Mouse (Mus musculus): Measurements from ENCODE around the gene Sgca.
A peak's percentile ranks its signal among the peaks of the same experiment; 100 is the strongest.
"Not testable (repeated sequence)": the region's sequence is repeated elsewhere in the genome, so short reads cannot be mapped to it uniquely, and the experiment has no call there.

The Sgca gene

DNA sequence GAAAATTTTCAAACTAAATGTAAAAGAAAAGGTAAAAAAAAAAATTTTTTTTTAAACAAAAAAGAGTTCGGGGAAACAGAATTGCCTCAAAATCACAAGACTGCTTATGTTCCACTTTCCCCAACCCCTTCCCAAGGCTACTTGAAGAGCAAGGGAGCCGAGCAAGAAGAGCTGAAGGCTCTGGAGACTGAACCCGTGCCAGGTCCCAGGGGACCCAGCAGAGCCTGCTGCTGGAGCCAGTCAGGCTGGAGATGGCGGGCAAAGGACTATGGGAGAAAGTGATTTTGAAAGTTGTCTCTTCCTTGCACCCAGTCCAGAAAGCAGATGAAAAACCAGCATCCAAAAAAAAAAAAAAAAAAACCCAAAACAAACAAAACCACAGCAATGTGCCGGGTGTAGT lies 9.7 kb upstream of the Sgca start:
- DNase-seq = no peak

- no peak for DNase-seq
Measured at GRCm38 (mm10) chr11:94985140-94985539, 9.0 kb upstream of the Sgca start.

DNA sequence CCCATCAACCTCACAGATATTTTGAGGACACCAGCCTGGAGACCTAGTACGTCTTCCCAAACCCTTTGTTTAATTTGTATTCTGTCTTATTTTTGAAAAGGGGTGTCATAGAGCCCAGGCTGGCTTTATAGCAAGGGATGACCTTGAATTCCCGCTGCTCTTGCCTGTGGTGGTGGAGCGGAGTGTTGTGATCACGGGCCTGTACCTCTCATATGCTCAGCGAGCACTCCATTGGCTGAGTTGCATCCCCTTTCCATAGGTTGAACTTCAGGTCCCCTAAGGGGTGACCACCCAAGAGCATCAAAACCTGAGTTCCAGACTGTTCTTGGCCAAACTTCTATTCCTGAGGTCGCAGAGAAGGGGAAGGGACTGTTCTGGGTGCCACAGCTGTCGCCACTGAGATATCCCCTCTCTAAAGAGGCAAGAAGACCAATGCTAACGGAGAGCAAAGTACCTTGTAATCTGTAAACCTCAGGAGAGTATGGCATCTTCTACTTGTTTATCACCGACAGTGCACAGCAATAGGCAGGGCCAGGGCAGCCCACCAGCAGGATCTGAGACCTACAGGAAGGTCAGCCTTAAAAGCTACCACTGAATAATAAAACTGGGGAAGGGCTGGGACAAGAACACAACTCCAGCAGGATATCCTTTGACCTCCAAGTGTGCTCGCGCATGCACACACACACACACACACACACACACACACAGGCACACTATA lies 3.5 kb upstream of the Sgca start:
- DNase-seq = no peak

DNA sequence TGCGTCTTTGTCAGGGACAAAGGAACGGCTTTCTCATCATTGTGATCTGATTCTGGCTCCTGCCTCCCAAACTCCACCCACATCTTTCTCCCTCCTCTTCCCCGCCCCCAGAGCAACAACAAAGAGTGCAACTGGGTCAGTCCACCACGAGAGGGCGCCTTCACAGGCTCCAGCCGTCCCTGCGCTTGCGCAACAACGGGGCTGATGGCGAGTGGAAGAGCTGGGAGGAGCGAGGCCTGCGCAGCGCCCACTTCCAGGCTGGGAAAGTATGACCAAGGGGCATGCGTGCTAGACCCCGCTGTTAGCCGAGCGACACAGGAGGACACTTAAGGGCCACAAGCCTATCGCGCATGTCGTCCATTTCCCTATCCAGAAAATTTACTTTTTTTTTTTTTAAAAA lies 2.8 kb upstream of the Sgca start:
- DNase-seq = peak; percentile 92

DNA sequence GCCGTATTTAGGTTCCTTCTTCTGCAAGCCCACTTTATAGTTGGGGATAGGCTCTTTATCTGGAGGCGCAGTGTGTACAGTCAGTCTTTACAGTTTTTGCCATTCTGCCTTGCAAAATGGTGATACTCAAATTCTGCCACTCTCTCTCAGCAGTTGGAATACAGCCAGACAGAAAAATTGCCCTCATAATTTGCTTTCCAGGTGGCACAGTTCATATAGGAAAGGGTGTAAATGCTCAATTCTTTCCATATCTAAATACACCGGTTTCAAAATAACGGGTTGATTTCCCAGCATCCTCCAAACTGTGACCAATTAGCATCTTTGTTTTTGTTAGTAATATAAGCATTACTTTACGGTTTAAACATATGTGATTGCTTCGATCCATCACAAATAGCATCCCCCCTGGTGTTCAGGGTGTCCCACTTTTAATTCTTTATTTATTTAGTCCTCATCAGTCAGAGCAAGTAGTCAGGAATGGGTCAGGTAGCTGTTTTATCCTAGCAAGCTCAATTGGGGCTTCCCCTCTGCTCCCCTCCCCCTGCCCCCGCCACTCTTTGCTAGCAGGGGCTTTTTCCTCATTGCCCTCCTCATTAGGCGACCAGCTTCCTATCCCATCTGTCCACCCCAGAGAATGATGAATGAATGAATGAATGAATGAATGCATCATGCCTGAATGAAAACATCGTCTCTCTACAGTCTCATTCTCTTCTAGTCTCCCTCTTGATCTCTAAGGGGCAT lies 2.2 kb upstream of the Sgca start:
- DNase-seq = no peak

GRCm38 (mm10) chr11:94974951-94975350 lies 1.2 kb downstream of the Sgca start:
- DNase-seq = no peak

DNA sequence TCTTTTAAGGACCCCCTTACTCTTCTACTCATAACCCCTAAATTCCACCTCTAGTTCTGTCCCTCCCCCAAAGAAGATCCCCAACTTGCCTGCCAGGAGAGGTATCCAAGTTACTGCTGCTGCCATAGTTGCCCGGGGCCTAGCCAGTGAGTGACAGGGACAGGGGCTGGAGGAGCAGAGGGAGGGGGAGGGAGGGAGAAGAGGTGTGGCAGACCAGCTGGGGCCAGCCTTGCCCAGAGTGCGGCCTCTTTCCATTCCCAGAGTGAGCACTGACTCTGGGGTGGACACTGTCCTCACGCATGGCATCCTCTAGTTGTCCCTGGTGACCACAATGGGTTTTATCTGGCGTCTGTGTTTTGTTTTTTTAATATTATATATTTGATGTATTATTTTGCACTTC lies 2.8 kb downstream of the Sgca start:
- DNase-seq = no peak

- no peak for DNase-seq
Measured at GRCm38 (mm10) chr11:94972887-94973286, 3.2 kb downstream of the Sgca start.

DNA sequence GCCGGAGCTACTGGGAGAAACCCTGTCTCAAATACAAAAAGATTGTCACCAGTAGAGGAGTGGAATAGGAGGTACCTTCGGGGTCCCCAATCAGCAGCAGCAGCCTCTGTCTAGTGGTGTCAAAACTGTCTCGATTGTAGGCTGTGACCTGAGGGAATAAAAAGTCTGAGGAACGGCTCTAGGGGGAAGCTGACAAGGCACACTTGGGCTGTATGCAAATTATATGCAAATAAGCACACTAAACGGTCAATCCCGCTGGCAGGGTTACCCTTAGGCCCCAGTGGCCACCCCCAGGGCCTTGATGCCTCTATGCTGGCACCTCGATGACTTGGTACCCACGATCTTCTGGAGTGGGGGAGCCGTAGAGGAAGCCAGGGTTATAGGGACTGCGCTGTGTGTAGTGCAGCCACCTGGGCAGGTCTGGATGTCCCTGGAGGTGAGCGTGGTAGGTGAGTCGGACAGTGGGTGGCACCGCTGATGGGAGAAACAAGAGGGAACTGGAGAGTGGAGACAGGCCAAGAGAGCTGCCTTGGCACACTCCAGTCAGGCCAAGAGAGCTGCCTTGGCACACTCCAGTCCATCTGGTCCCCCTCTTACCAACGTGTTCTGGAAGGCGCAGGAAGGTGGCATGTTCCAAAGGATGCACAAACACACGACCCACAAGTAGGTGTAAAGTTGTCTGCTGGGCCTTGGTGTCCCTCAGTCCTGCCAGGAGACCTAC lies 4.1 kb downstream of the Sgca start:
- no peak for DNase-seq

DNA sequence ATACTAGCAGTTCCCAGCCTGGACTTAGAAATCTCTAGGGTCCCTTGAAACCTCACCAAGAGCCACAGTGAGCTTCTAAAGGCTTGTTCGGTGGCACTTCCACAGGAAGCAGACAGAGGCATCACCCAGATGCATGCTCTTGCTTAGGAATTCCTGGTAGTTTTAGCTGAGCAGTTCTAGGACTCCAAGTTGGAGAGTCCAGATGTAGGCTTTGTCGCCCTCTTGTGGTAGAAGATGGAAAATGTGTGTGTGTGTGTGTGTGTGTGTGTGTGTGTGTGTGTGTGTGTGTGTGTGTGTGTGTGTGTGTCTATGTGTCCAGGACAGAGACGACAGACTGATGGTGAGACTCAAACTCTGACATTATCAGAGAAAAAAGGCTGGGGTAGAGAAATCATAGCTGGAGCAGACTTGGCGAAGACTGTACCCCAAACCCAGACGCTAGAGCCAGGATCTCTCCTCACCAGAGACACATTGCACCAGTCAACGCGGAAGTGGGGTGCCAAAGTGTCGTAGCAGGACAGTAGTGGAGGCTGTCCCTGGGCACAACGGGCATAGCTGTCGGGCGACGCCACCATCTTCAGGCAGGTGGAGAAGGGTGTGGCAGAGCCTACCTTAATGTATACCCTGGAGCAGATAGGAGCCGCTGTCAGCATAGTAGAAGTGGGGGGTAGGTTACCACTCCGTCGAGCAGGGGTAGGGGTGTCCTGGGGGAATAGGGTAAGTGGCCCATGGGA lies 5.8 kb downstream of the Sgca start:
- peak; percentile 44 for DNase-seq

DNA sequence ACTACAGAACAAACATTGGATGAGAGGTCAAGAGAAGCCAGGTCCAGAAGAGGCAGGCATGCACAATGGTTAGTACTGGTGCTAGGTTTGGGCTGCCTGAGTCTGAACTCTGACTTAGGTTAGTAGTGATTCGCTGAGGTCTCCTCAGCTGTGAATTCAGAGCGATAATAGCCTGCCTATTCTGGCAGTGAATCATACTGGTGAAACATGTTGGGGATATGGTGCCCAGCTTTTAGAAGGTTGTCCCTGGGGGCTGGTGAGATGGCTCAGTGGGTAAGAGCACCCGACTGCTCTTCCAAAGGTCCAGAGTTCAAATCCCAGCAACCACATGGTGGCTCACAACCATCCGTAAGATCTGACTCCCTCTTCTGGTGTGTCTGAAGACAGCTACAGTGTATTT lies 6.4 kb downstream of the Sgca start:
- DNase-seq = not testable (repeated sequence)

DNA sequence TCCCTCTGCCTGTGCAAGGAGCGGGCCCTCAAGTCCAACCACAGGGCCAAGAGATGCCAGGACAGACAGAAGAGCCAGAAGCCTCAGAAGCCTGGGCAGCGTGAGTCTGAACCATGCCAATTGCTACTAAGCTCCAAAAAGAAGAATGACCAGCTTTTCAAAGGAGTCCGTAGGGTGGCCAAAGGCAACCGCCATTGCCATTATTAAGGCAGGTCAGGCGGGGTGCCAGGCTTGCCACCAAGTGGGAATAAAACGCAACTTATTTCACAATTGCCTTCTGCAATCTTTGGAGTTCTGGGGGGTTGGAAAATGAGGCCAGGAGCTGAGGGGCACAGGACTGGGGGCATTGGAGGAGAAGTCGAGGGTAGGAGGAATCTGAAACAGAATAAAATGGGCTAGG lies 7.9 kb downstream of the Sgca start:
- no peak for DNase-seq

DNA sequence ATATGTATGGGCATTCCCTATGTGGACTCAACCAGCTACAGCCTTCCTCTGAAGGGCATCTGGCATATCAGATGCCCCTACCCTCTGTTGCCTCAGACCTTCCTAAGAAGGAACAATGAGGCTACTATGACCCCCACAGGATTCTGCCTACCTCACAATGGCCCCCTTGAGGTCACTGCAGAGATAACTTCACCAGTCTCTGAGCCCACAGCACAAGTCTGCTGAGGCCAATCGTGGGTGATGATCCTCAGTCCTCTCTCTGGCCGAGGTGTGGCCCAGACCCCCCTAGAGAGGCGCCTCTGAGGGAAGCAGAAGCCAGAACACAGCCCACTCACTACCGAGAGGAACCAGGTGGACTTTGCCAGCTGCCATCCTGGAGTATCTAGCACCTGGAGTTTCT lies 8.7 kb downstream of the Sgca start, which contains the start of gene Hils1:
TSS of gene Hils1 (plus strand) at position 175 of the 400 bp plus-strand sequence.
- DNase-seq = no peak

- DNase-seq = no peak
Measured at GRCm38 (mm10) chr11:94962534-94963101, 13.5 kb downstream of the Sgca start.

DNA sequence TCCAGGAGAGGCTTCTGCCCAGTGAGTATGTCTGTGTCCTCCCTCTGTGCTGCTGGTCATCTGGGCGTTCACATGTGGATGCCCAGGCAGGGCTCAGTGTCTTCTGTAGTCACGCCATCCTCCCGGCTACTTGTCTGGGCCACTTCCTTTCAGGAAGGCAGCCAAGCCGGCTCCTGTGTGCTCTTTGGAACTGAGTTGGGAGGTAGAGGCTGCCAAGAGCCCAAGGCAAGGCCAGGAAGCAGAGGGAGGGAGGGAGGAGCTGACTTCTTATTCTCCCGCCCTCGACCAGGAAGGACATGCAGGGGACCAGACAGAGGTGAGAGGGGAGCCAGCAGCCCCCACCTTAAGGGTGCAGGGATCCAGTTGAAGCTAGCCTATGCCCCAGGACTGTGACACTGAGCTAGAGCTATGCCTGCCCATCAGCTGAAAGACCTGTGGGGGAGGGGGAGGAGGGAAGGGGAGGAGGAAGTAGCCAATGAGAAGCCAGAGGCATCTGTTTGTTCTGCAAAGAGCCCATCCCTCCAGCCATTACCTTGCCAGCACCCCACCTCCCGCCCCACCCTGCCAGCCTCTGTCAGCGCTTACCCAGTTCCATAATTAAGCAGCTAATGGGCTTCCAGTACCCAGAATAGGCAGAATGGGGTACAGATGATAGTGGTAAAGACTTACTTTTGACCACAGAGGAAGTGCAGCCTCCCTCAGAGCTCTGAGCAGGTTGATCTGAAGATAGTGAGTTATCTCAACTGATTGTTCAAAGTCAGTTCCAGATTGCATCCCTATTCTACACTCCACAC lies 17.9 kb downstream of the Sgca start:
- peak; percentile 89 for DNase-seq

- no peak for DNase-seq
Measured at GRCm38 (mm10) chr11:94957693-94958064, 18.4 kb downstream of the Sgca start.

- no peak for DNase-seq
Measured at GRCm38 (mm10) chr11:94955103-94955502, 21.0 kb downstream of the Sgca start.

- DNase-seq = no peak
Measured at GRCm38 (mm10) chr11:94952169-94952568, 24.0 kb downstream of the Sgca start.

- no peak for DNase-seq
Measured at GRCm38 (mm10) chr11:94945236-94945635, 30.9 kb downstream of the Sgca start.

DNA sequence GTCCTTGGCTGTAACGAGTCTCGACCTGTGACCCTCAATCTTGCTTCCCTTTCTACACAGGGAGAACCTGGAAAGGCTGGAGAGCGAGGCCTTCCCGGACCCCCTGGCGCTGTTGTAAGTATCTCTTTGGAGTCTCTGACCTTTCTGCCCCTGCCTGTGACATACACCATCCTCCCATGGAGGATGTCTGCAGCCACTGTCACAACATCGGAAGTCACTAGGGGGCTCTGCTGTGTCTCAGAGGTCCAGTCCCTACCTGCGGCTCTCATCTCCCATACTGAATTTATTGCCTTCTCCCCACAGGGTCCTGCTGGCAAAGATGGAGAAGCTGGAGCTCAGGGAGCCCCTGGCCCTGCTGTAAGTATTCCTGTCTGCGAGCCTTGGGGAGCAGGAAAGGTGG lies 31.8 kb downstream of the Sgca start:
- no peak for DNase-seq

DNA sequence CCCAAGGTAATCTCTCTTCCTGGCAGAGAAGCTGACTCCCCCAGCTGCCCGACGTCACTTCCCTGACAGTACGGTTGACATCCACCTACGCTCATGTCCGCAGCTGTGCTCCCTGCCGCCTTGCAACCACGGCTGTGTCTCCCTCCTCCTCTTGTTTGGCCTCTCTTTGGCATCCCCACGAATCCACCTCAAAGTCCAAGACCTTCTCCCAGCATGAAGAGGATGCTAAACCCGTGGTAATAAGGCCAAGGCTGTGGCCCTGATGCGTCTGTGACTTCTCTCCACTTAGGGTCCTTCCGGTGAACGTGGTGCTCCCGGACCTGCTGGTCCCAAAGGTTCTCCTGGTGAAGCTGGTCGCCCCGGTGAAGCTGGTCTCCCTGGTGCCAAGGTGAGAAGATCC lies 33.1 kb downstream of the Sgca start:
- no peak for DNase-seq
